ENCODE assay signal across 8 mouse cellular contexts in genomic region chr5:118559584-118560384, GRCm38 (mm10). TPM values are rescaled to one million over a fixed set of nuclear protein-coding genes. Genes with fewer than 3 reads are reported as not detected.
DNase-seq lines count a peak whose midpoint lies in the region; ATAC-seq and TF ChIP-seq lines count a peak whose summit lies in the region.

No protein-coding gene starts in this region.

- intact Hi-C loops in heart, postnatal 25 days (cut with DNase I): loop anchor here (2.0 to 5.0 kb wide), 4 partner anchors 35 to 291 kb away; no protein-coding TSS in a partner anchor

- peak; percentile 75 for ATAC-seq in cerebellum, adult (ENCODE audit: insufficient number of reproducible peaks, low FRiP score, low TSS enrichment)
- peak; percentile 92 for ATAC-seq in forebrain, embryonic 14.5 days
- peak; percentile 91 for ATAC-seq in lung, embryonic 15.5 days (ENCODE audit: borderline replicate concordance, extremely low read depth, low FRiP score, low TSS enrichment)

- no peaks in the 10 kb centered on the region for H3K36me3 ChIP-seq in ES-Bruce4 (ENCODE audit: control insufficient read depth, insufficient read depth, low read length, poor library complexity, severe bottlenecking)
- no peaks in the 10 kb centered on the region for H3K36me3 ChIP-seq in forebrain, embryonic 14.5 days (ENCODE audit: control insufficient read depth, insufficient read depth, low read length)
- H3K36me3 ChIP-seq in lung, embryonic 15.5 days: no peaks in the 10 kb centered on the region
- H3K36me3 ChIP-seq in thymus, adult 2 months (ENCODE audit: control insufficient read depth, insufficient read depth, low read length): no peaks in the 10 kb centered on the region

- no peaks in the 10 kb centered on the region for H3K27me3 ChIP-seq in ES-Bruce4 (ENCODE audit: control insufficient read depth, insufficient read depth, low read length, poor library complexity, severe bottlenecking)
- H3K27me3 ChIP-seq in forebrain, embryonic 14.5 days (replicated peaks; ENCODE audit: control insufficient read depth, insufficient read depth, low read length): no peaks in the 10 kb centered on the region
- H3K27me3 ChIP-seq in lung, embryonic 15.5 days: peaks cover 23% of the 10 kb centered on the region; the same call in 1 of the 2 replicates
- no peaks in the 10 kb centered on the region for H3K27me3 ChIP-seq in thymus, adult 2 months (ENCODE audit: control insufficient read depth, insufficient read depth, low read length)

- peak overlapping the region; percentile 6; the same call in 1 of the 2 replicates for H3K27ac ChIP-seq in ES-Bruce4 (ENCODE audit: insufficient read depth, low read length)
- peak overlapping the region; percentile 96 for H3K27ac ChIP-seq in forebrain, embryonic 14.5 days (ENCODE audit: low read depth, low read length)
- peak overlapping the region; percentile 92 for H3K27ac ChIP-seq in lung, embryonic 15.5 days
- H3K27ac ChIP-seq in olfactory bulb, adult 2 months (ENCODE audit: insufficient read depth, low read depth, low read length): peak overlapping the region; percentile 71
- H3K27ac ChIP-seq in thymus, adult 2 months (ENCODE audit: control insufficient read depth, insufficient read depth, low read length): peak overlapping the region; percentile 44; the same call in 1 of the 2 replicates

- H3K9me3 ChIP-seq in ES-Bruce4 (replicated peaks; ENCODE audit: control insufficient read depth, insufficient read depth, low read length, poor library complexity, severe bottlenecking): no peaks in the 10 kb centered on the region
- no peaks in the 10 kb centered on the region for H3K9me3 ChIP-seq in forebrain, embryonic 14.5 days (replicated peaks; ENCODE audit: control insufficient read depth, low read length)
- H3K9me3 ChIP-seq in lung, embryonic 15.5 days: no peaks in the 10 kb centered on the region

- peak overlapping the region; percentile 95 for H3K9ac ChIP-seq in ES-Bruce4 (ENCODE audit: low read depth, poor library complexity, severe bottlenecking)
- H3K9ac ChIP-seq in forebrain, embryonic 14.5 days (ENCODE audit: low read length): peak overlapping the region; percentile 91
- peak overlapping the region; percentile 92 for H3K9ac ChIP-seq in lung, embryonic 15.5 days

- peak overlapping the region; percentile 88 for H3K4me3 ChIP-seq in ES-Bruce4 (ENCODE audit: low read depth, low read length)
- H3K4me3 ChIP-seq in forebrain, embryonic 14.5 days (ENCODE audit: low read depth, low read length): peak overlapping the region; percentile 84
- peak overlapping the region; percentile 88 for H3K4me3 ChIP-seq in lung, embryonic 15.5 days
- H3K4me3 ChIP-seq in olfactory bulb, adult 2 months (ENCODE audit: insufficient read depth, low read depth, low read length): peak overlapping the region; percentile 97
- peak overlapping the region; percentile 56 for H3K4me3 ChIP-seq in thymus, adult 2 months (ENCODE audit: control insufficient read depth, insufficient read depth, low read length)

- peak overlapping the region; percentile 72 for H3K4me2 ChIP-seq in forebrain, embryonic 14.5 days (ENCODE audit: low read length)
- peak overlapping the region; percentile 87 for H3K4me2 ChIP-seq in lung, embryonic 15.5 days

- DNase-seq in forebrain, embryonic 14.5 days (ENCODE audit: low spot score): peak; percentile 93
- peak; percentile 74 for DNase-seq in heart, postnatal 25 days (ENCODE audit: low spot score)
- peak; percentile 61 to 74 for DNase-seq in layer of hippocampus, adult 8-10 months (ENCODE audit: low spot score in 2 of 2)
- DNase-seq in thymus, adult 2 months: peak; percentile 78

- no peak for TF ChIP-seq POLR2A in ES-Bruce4 (IDR thresholded peaks at IDR 0.05; ENCODE audit: insufficient read depth, low read length)
- peak; percentile 12; the same call in 1 of the 2 replicates for TF ChIP-seq POLR2A in olfactory bulb, adult 2 months (IDR thresholded peaks at IDR 0.05; ENCODE audit: insufficient read depth, low read depth, low read length)
- TF ChIP-seq POLR2A in thymus, adult 2 months (IDR thresholded peaks at IDR 0.05; ENCODE audit: control insufficient read depth, extremely low read depth, insufficient read depth, low read length, poor library complexity): peak; percentile 51; the same call in 1 of the 2 replicates

- TF ChIP-seq EP300 in ES-Bruce4 (IDR thresholded peaks at IDR 0.05; ENCODE audit: insufficient read depth, low read depth, low read length): no peak

- 1% methylated on average over 59 of the region's 101 CpGs for WGBS in forebrain, embryonic 14.5 days
- WGBS in lung, embryonic 15.5 days: under 1% methylated on average over 77 of the region's 101 CpGs
- WGBS in olfactory bulb, adult 2 months: under 1% methylated on average over 87 of the region's 101 CpGs
- 1% methylated on average over 88 of the region's 101 CpGs for whole genome bisulfite sequencing in thymus, adult 2 months

- no peak for TF ChIP-seq CTCF in ES-Bruce4 (IDR thresholded peaks at IDR 0.05; ENCODE audit: low read depth, low read length)
- no peak for TF ChIP-seq CTCF in olfactory bulb, adult 2 months (IDR thresholded peaks at IDR 0.05; ENCODE audit: insufficient read depth, low read depth, low read length)
- TF ChIP-seq CTCF in thymus, adult 2 months (IDR thresholded peaks at IDR 0.05; ENCODE audit: borderline replicate concordance, control insufficient read depth, extremely low read depth, insufficient read depth, low read length, poor library complexity): peak; percentile 44; the same call in 1 of the 2 replicates

- peaks cover 10% of the 10 kb centered on the region for H3K4me1 ChIP-seq in ES-Bruce4 (ENCODE audit: control insufficient read depth, insufficient read depth, low read length)
- H3K4me1 ChIP-seq in forebrain, embryonic 14.5 days (ENCODE audit: control insufficient read depth, insufficient read depth, low read length): peaks cover 26% of the 10 kb centered on the region
- H3K4me1 ChIP-seq in lung, embryonic 15.5 days: peaks cover 31% of the 10 kb centered on the region
- H3K4me1 ChIP-seq in olfactory bulb, adult 2 months (ENCODE audit: control insufficient read depth, insufficient read depth, low read length): peaks cover 4% of the 10 kb centered on the region
- peaks cover 25% of the 10 kb centered on the region for H3K4me1 ChIP-seq in thymus, adult 2 months (replicated peaks; ENCODE audit: control insufficient read depth, insufficient read depth, low read length)

RNA-seq across cellular contexts. Expression of gene Med13l, which starts 0.7 kb away (rescaled TPM):
- polyA plus RNA-seq in ES-Bruce4 (2011; ENCODE audit: insufficient read depth, insufficient read length, low read depth, missing spikeins): 43.9 and 46.0 TPM in 2 replicates
- polyA plus RNA-seq in forebrain, embryonic 14.5 days (2014; fragmentation: Nextera tagmentation; extraction: Ambion mirVana): 14.6 and 18.9 TPM in 2 replicates
- 10 to 100 TPM; 29.9 to 30.8 TPM for total RNA-seq in heart, postnatal 25 days (2021)
- total RNA-seq in layer of hippocampus, adult 8-10 months (2022): 100 to 1,000 TPM in 3 of 4 experiments, 10 to 100 TPM in 1; 94.9 to 137 (median 109) TPM
- 9.1 and 9.3 TPM in 2 replicates for polyA plus RNA-seq in lung, embryonic 15.5 days (2015; fragmentation: Nextera tagmentation; extraction: Ambion mirVana)
- polyA plus RNA-seq in olfactory bulb, adult 2 months (2012; ENCODE audit: insufficient read depth, insufficient read length, low replicate concordance, missing spikeins): not detected in 2 replicates
- 42.8 and 58.3 TPM in 2 replicates for polyA plus RNA-seq in thymus, adult 2 months (2012; rRNA removed)

Comparison
In these comparisons a context has a peak if more than half of its experiments do, and no peak if none do; other contexts are left out.
1. Peak in every context shown above with its lines: DNase-seq, ATAC-seq, H3K4me3 ChIP-seq and H3K27ac ChIP-seq.
2. H3K27ac ChIP-seq: peak in every context shown above with its lines; median percentile 96 in forebrain, embryonic 14.5 days; 92 in lung, embryonic 15.5 days; 71 in olfactory bulb, adult 2 months; 44 in thymus, adult 2 months; 6 in ES-Bruce4.